Mouse (Mus musculus) neural tube, embryonic 12.5 days (tissue): ENCODE results near the gene Padi6. TPM values are rescaled to one million over a fixed set of nuclear protein-coding genes. Genes with fewer than 3 reads are reported as not detected.

Source experiments
- microRNA-seq: library from miRNA; unstranded; fragments of <30 nt; microRNA quantifications from one replicate; pipeline ENCODE4, GENCODE M21; 2017
- polyA plus RNA-seq: library from polyadenylated mRNA; unstranded; fragments of >200 nt; fragmentation: Nextera tagmentation; extraction: Ambion mirVana; gene quantifications from 2 replicates; pipeline ENCODE4 v1.2.1, GENCODE M21; 2016

Gene Padi6
- polyA plus RNA-seq, 1 experiment from 2014 or later = not detected

Small RNAs within 50 kb of the gene (microRNA-seq; reads per million reads assigned to microRNA genes)
- not detected for gene Gm23045
- gene Gm25951 = not detected

Other genes with a start within 250 kb of the Padi6 start
- gene Arhgef10l, start 76.6 kb downstream of the Padi6 start, polyA plus RNA-seq = 35.8 and 38.8 TPM in 2 replicates
- 99.9 and 106 TPM in 2 replicates for gene Rcc2, start 42.1 kb downstream of the Padi6 start, polyA plus RNA-seq
- 0.18 and 0.22 TPM in 2 replicates for gene Padi4, start 31.6 kb upstream of the Padi6 start, polyA plus RNA-seq
- not detected in 2 replicates for gene Padi3, start 68.0 kb upstream of the Padi6 start, polyA plus RNA-seq
- gene Padi1, start 103.1 kb upstream of the Padi6 start, polyA plus RNA-seq = 0.19 and 0.38 TPM in 2 replicates
- gene Padi2, start 163.7 kb upstream of the Padi6 start, polyA plus RNA-seq = 5.3 and 8.4 TPM in 2 replicates
- gene Sdhb, start 218.6 kb upstream of the Padi6 start, polyA plus RNA-seq = 403 and 410 TPM in 2 replicates
- gene Atp13a2, start 244.2 kb upstream of the Padi6 start, polyA plus RNA-seq = 121 and 126 TPM in 2 replicates